Mouse (Mus musculus): ENCODE measurements around the gene Ugt1a10.

The Ugt1a10 gene

DNA sequence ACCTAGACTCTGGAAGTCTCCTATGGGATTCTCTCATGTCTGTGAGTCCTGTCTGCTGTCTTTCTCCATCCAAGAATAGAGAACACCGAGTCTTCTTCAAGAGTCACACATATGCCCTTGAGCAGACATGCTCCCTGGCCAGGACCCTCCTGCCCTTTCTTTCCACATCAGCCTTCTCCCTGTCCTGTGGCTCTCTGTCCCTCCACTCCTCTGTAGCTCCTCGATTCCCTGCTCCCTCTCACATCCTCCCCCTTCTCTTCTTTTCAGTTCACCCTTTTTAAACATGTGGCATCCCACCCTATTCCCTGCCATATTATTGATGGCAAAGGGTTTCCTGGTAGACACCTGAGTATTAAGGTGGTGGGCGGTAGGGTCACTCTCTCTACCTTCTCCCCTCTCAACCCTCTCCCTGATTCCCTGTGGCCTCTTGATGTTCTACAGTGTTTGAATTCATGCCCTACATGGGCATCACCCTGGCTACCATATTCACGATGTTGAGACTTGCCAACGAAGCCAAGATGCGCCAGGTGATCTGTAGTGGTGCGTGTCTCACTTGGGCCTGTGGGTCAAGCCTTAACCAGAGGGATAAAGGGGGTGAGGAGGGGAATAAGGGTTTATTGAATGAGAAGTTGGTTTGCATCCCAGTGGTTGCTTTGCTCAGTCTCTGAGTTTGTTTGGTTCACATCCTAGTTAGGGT, 176.8 kb downstream of the Ugt1a10 start:
- DNase-seq (ENCODE audit: low read depth, low spot score): no peak

DNA sequence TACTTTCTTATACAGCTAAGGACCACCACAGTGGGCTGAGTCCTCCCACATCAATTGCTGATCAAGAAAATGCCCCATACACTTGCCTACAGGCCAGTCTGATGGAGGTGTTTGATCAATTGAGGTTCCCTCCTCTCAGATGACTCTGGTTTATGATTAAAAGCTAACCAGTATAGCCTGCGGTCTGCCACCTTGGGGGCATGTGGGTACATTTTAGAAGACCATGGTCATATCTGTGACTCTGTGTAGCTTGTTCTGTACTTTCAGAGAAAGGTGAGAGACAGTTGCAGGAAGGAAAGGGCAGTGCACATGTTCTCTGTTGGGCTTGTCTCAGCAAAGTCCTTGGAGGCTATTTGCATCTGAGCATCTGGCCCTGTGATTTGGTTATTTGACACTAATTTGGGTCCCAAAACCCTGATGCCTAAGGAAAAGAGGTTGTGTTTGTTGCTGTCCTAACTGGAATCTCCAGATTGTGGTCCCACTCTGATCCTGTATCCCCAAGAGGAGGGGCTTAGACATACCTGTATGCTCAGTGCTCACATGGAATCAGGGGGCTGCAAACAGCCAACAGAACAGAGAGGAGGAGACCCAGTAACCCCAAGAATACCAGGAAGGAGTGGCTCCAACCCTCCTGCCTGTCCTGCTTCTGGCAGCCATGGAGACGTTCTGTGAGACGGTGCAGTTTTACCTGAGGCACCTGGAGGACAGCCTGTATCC, 177.6 kb downstream of the Ugt1a10 start:
- no peak for DNase-seq (ENCODE audit: low read depth, low spot score)

DNA sequence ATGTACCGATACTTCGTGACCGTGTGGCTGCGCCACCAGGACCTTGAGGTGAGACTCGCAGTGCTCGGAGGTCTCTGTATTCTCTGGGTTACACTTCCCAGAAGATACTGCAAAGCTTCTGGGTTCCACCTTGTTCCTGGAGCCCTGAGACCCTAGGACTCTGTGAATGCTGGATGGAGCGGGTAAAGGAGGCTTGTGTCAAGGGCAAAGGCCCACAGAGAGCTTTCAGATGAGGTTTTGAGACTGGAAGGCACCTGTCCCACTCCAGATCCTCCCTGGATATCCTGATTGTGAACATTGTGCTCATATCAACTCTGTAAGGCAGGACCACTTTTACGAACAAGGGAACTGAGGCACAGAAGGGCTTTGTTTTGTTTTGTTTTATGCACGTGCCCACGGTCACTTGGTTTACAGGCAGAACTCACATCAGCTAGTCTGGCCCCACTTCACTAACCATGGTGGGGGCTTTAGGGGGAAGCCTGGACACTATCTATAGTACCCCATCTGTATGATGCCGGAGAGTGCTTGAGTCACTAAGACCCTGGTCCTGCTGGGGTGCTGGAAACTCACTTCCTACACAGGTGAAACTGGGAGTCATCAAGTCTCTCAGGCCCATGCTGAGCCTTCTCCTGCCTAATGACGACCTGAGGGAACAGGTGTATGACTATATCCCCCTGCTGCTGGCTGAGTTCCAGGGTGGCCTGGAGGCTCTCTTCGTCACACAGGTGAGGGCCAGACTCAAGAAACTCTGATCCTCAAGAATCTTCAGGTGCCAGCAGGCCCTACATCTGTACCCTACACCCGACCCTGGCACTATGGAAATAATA, 178.4 kb downstream of the Ugt1a10 start:
- no peak for DNase-seq (ENCODE audit: low read depth, low spot score)

DNA sequence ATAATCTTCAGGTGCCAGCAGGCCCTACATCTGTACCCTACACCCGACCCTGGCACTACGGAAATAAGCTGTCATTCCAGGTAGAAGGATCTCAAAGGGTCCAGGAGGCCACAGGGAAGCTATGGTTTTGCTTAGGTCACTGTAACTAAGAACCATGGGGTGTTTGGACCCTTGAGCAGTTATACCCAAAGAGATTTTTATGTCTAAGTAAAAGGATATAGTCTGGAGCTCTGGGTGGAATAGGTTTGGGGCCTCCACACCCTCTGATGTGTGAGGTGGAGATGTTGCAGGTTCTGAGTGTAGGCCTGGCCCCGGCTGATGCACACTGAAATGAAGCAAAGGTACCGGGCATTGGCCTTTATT, 179.0 kb downstream of the Ugt1a10 start:
- no peak for DNase-seq (ENCODE audit: low read depth, low spot score)

DNA sequence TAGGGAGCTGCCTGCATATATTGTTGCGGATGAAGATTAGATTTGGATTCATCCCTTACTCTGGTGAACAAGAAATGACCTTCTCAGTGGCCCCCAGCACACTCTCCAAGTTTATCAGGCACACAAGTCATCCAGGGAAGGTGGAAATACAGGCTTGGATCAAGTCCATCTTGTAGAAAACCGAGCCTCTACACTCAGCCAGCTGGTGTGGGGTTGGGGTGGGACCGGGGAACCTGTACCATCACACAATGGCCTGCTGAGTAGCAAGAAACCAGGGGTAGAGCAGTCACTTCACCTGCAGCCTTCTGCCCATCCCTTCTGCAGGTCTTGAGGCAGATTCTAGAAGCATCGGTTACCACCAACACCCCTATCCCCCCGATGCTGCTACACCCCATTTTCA, 179.5 kb downstream of the Ugt1a10 start:
- no peak for DNase-seq (ENCODE audit: low read depth, low spot score)

DNA sequence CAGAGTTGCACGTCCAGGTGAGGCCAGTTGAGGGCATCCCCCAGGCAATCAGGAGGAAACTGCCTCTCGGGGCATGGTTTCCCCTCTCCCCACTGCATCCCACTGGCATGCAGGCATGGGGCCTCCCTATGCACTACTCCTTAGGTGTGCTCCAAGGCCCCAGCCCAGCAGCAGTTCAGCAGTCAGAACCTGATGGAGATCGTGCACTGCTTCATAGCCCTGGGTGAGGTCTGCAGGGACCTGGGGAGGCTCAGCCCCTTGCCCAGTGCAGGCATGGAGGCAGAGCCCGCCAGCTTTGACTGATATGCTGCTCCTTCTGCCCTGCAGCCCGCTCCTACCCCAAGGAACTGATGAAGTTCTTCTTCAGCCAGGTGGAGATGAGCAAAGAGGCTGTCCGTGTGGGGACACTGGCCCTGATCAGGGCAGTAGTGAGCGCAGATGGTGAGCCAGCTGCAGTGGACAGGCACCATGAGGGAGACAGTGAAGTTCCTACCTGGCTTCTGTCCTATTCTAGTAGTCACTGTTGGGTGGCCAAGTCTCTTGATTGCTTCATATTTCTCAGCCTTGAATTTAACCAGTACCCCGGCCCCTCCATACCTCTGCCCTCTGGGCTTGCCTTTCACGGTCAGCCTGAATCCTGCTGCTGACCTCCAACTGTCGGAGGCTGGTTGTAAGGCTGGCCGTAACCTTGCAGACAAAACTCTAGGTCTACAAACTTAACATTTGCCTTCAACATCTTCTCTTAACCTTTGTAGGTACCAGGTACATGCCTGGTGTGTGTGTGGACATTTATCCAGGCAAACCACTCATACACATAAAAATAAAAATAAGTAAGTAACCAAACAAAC, 180.1 kb downstream of the Ugt1a10 start:
- DNase-seq (ENCODE audit: low read depth, low spot score): no peak

DNA sequence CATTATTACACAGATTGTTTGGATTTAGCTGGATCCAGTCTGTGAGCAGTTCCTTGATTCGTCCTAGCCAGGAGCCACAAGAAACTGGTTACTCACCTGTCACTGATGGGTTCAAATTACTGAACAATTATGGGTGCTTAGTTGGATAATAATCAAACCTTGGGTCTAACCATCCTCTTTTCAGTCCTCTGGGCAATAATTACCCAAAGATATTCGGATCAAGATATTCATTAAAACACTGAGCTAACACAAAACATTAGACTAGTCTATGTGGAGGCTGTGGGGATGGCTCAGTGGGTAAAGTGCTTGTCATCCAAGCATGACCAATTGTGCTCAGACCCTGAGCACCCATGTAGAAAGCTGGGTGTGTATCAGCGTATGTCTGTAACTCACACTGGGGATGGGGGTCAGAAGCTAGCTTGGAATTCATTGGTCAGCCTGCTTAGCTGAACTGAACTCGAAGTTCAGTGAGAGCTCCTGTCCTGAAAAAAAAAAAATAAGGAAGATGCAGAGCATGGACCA, 180.8 kb downstream of the Ugt1a10 start:
- DNase-seq (ENCODE audit: low read depth, low spot score): no peak

DNA sequence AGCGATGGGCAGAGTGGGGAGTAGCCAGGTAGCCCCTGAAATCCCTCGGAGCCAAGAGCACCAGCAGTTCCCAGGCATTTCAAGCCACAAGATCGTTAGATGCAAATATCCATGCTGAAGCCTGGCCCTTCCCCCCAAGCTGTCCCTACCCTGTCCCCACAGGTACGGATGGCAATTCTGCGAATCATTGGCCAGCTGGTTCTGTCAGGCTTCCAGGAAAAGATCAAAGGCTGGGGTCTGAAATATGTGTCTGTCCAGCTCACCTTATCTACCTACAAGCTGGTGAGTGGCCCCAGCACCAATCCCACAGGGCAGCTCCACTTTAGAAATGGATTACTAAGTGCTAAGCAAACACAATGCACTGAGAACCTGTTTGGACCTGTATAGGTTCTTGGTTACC, 182.1 kb downstream of the Ugt1a10 start:
- DNase-seq (ENCODE audit: low read depth, low spot score): no peak

DNA sequence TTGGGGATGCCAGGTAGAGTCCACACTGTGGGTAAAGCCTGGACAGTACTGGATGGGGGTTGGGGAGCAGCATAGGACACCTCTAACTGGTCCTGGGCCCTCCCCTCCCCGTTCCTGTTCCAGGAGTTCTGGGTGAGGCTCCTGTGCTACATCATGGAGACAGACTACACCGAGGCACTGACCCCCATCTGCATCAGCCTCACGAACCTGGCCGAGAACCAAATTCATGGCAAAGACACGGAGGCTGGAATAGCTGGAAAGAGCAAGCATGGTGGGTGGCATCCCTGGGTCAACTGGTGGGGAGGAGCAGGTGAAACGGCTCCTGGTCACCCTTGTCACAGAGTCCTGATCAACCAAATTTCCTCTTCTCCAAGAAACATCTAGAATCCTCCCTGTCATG, 183.6 kb downstream of the Ugt1a10 start:
- no peak for DNase-seq (ENCODE audit: low read depth, low spot score)

DNA sequence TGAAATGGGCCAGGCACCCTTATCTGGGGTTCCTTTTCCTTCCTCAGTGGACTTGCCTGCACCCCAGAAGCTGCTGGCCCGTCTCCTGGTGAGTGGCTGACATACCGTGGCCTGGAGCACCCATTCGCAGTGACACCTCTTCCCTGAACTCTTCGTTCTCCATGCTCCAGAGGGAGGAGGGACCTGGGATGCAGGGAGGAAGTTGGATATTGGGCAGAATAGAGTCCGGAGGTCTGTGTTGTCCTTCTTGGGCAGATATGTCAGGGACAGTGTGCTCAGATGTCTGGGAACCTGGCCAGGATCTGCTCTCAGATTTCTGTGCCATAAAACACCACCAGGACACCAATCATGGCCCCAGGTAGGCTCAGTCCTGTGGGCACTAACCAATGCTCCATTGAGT, 184.9 kb downstream of the Ugt1a10 start:
- DNase-seq (ENCODE audit: low read depth, low spot score): no peak

DNA sequence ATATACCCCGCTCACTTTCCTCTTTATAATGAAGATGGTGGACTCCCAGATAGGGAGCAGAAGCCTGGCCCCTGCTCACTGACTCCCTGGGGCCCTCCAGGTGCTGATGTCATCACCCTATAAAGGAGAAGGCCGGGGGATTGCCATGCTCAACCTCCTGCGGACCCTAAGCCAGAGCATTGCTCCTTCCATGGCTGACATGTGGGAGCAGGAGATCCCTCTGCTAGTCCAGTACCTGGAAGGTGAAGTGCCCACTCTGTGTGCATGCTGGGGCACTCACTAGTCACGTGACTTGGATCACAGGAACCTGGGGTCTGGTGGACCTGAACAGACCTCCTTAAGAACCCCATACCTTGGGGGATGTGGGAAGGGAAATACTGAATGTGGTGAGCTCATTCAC, 185.4 kb downstream of the Ugt1a10 start:
- no peak for DNase-seq (ENCODE audit: low read depth, low spot score)

DNA sequence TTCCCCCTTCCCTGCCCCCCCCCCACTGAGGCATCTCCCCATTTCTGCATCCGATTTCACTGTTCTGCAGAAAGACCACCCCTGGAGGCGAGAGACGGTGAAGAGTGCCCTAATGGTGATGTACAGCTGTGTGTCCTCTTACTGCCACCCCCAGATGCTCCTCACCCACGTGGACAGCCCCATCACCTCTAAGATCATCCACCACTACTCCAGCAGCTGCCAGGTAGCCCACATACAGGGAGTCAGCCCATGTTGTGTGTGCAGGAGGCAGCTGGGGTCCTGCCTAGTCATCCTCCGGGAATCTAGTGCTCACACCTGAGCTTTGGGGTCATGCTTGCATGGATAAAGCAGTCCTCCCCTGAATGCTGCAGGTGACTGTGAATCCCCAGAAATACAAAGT, 188.7 kb downstream of the Ugt1a10 start:
- no peak for DNase-seq (ENCODE audit: low read depth, low spot score)

DNA sequence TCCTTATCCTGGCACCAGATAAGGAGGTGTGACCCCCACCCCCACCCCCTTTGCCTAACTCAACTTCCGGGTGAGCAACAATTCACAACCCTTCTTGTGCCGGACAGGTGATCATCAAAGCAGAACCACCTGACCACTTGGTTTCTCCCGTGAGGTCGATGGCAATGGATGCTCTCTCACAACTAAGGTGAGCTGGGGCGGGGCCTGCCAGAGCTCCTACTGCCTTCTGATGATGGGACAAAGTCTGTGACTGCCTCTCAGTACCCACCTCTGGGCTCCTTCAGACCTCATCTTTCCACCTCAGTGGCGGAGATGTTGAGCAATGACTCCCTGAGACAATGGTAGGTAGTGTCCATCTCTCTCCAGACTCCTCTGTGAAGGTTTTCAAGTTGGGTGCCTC, 190.7 kb downstream of the Ugt1a10 start:
- no peak for DNase-seq (ENCODE audit: low read depth, low spot score)

DNA sequence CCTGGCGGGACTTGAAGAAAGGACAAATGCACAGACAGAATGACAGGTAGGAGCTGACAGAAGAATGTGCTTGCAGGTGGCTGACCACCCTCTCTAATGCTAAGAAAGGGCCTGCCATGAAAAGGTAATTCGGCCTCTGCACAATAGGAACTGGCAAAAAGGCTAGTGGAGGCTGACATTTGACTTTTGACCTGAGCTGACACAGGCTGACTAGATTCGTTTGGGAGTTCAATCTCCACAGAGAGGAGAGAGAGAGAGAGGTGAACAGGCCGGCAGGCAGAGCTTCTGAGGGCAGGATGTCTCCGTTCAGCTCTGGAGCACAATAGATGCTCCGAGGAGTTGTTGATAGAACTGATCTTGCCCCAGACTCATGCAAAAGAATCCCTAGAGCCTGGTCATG, 191.2 kb downstream of the Ugt1a10 start:
- no peak for DNase-seq (ENCODE audit: low read depth, low spot score)

DNA sequence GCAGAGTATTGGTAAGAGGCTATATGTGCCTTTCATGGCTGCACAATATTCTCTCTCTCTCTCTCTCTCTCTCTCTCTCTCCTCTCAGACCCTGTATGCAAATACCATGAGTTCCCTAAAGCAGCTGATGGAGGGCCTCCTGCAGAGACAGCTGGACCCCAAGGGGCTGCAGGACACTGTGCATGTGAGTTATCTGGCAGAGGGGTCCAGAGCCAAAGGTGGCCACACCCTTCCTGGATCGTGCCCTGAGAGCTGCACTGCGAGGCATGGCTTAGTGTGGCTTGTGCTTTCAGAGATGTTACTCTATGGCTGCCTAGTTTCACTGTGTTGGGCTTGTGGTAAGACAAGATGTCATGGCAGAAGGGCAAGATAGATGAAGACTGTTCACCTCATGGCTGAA, 192.5 kb downstream of the Ugt1a10 start:
- no peak for DNase-seq (ENCODE audit: low read depth, low spot score)

DNA sequence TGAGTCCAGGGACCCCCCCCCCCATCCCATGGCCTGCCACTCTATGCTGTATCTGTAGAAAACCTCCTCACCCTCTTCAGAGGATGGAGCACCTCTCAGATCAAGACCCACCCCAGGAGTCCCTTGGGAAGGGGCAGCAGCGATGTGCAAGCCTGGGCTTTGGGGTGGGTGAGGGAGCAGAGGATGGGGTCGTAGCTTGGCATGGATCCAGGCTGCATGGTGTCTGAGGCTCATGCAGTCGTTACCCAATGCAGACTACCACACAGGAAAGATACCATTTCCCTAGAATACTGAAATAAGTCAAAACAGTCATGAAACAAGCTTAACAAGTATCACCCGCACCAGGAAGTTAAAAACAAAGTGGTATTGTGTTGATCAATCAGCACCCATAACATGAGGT, 193.5 kb downstream of the Ugt1a10 start:
- no peak for DNase-seq (ENCODE audit: low read depth, low spot score)

DNA sequence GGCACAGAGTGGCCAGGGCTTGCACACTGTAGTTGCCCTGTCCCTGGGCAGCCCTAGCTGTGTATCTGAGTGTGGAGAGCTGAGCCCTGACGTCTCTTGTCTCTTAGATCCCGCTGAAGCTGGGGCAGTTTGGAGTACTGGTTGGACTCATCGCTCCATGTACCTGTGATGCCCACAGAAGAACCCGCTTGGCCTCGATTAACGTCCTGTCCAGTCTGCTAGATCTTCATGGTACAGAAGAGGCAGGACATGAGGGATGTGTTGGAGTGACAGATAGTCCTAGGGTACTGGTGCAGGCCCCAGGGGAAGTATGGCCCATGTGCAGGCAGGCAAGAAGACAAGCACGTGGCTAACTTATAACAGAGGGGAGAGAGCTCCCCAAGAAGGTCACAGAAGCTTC, 194.4 kb downstream of the Ugt1a10 start:
- no peak for DNase-seq (ENCODE audit: low read depth, low spot score)

DNA sequence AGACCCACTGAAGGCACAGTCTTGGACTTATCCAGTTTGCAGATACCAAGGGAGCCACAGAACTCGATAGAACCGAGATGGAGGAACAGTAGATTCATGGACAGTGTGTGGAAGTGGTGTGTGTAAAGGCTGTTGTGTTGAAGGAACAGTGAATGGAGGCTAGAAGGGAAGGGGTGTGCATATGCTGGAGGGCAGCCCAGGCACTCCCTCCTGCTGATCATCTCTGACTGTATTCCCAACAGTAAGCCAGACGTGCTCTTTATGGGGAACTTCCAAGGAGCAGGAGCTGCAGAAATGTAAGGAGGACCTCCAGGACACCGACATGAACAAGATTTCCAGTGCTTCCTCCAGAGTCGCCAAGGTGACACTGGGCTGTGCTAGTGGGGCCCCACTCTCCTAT, 194.8 kb downstream of the Ugt1a10 start:
- DNase-seq (ENCODE audit: low read depth, low spot score): no peak

DNA sequence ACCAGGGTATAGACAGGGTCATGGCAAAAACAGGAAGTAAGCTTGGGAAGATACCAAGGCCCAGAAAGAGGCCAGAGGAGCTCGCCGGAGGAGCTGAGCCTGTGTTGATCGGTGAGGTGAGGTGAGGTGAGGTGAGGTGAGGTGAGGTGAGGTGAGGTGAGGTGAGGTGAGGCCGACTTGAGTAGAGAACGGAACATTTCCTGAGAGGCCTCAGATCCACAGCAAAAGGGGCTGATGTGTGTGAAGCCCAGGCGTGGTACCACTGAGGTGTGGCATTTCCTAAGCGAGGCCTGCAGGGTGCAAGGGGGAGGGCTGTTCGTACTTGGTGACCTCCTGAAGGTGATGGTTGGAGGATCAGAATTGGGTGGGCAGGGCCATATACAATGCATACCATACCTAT, 197.9 kb downstream of the Ugt1a10 start:
- no peak for DNase-seq (ENCODE audit: low read depth, low spot score)

DNA sequence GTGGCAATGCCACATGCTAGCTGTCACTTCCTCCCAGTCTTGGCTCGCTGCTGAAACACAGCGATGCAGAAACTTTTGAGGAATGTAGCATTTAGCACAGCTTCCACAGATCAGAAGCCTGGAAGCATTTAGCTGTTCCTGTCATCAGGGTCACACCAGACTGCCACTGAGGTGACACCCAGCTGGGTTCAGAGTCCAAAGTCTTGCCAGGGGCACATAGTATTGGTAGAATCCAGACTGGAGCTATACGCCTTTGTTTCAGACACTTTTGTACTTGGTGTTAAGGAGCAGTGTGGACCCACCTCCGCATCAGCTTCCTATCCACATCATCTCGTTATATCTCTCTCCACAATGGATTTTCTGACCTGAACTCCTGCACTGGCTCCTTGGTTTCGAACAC, 198.4 kb downstream of the Ugt1a10 start:
- no peak for DNase-seq (ENCODE audit: low read depth, low spot score)

DNA sequence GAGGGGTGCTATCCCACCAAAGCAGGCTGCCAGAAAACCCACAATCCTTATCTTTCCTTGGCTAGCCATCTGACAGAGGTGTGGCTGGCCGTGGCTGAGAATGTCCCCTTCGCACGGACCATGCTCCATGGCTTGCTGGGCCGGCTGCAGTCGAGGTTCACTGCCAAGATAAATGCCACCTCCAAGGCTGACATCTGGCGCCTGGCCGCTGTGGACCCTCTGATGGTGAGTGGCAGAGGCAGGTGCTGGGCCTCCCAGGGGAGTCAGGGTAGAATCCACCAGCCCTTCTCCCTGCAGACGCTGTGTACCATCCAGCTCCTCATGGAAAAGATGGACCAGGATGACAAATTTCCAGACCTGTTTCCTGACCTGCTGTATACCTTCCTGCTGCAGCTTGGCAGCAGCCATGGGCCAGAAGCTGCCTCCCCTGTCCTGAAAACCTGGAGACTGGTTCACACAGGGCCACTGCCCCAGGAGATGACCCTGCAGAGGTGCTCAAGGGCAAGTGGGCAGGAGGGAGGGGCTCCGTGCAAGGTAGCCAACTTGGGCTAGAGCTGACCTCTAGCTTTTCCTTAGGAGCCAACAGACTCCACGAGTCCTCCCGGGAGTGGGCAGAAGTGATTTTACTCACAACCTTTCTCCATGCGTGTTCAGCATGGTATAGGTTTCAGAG, 199.7 kb downstream of the Ugt1a10 start:
- no peak for DNase-seq (ENCODE audit: low read depth, low spot score)

Measured in c-Kit-negative CD71-positive TER-119-positive erythroid progenitor cells, embryonic 14.5 days (primary cell).